Mouse (Mus musculus) G1E-ER4 (cell line): Measurements from ENCODE around the gene Top3a. TPM values are rescaled to one million over a fixed set of nuclear protein-coding genes. Genes with fewer than 3 reads are reported as not detected.

Source experiments
- GATA1 ChIP-seq: IDR thresholded peaks from one replicate; pipeline ENCODE4 v1.8.0; 2012; ENCODE audit warnings: low read length, inconsistent platforms
- polyA plus RNA-seq: library from polyadenylated mRNA; stranded (reverse); fragments of >175 nt; gene quantifications from 2 replicates; pipeline ENCODE4 v1.2.3, GENCODE M21; 2012

The Top3a gene
- polyA plus RNA-seq, 1 experiment = 5.2 TPM

GRCm38 (mm10) chr11:60735191-60735590 lies 42.0 kb downstream of the Top3a start:
- TF ChIP-seq GATA1 = no peak

GRCm38 (mm10) chr11:60734206-60734605 lies 43.0 kb downstream of the Top3a start:
- no peak for TF ChIP-seq GATA1

- TF ChIP-seq GATA1 = no peak
Measured at GRCm38 (mm10) chr11:60731251-60731650, 45.9 kb downstream of the Top3a start.

- TF ChIP-seq GATA1 = no peak
Measured at GRCm38 (mm10) chr11:60730169-60730568, 47.0 kb downstream of the Top3a start.

- TF ChIP-seq GATA1 = no peak
Measured at GRCm38 (mm10) chr11:60729217-60729641, 47.9 kb downstream of the Top3a start.

- no peak for TF ChIP-seq GATA1
Measured at GRCm38 (mm10) chr11:60728260-60728761, 48.9 kb downstream of the Top3a start, which contains the start of gene Mief2. TSS of gene Mief2 (plus strand) at chr11:60728398.

- no peak for TF ChIP-seq GATA1
Measured at GRCm38 (mm10) chr11:60727392-60728140, 49.6 kb downstream of the Top3a start.

GRCm38 (mm10) chr11:60726601-60727391 lies 50.4 kb downstream of the Top3a start, which contains the start of gene Flii:
TSS of gene Flii (minus strand) at chr11:60727263.
- TF ChIP-seq GATA1 = no peak

GRCm38 (mm10) chr11:60719263-60719662 lies 57.9 kb downstream of the Top3a start:
- no peak for TF ChIP-seq GATA1

- TF ChIP-seq GATA1 = no peak
Measured at GRCm38 (mm10) chr11:60715833-60716232, 61.3 kb downstream of the Top3a start.

GRCm38 (mm10) chr11:60712639-60713255 lies 64.4 kb downstream of the Top3a start:
- TF ChIP-seq GATA1 = no peak

GRCm38 (mm10) chr11:60712040-60712439 lies 65.1 kb downstream of the Top3a start:
- TF ChIP-seq GATA1 = no peak

- TF ChIP-seq GATA1 = no peak
Measured at GRCm38 (mm10) chr11:60711218-60711617, 65.9 kb downstream of the Top3a start.

GRCm38 (mm10) chr11:60709481-60710465 lies 67.4 kb downstream of the Top3a start:
- TF ChIP-seq GATA1 = no peak

- no peak for TF ChIP-seq GATA1
Measured at GRCm38 (mm10) chr11:60708631-60709030, 68.5 kb downstream of the Top3a start.

GRCm38 (mm10) chr11:60707672-60708071 lies 69.5 kb downstream of the Top3a start:
- no peak for TF ChIP-seq GATA1
